Mouse (Mus musculus): ENCODE results near the gene Gphn.

Gphn gene

DNA sequence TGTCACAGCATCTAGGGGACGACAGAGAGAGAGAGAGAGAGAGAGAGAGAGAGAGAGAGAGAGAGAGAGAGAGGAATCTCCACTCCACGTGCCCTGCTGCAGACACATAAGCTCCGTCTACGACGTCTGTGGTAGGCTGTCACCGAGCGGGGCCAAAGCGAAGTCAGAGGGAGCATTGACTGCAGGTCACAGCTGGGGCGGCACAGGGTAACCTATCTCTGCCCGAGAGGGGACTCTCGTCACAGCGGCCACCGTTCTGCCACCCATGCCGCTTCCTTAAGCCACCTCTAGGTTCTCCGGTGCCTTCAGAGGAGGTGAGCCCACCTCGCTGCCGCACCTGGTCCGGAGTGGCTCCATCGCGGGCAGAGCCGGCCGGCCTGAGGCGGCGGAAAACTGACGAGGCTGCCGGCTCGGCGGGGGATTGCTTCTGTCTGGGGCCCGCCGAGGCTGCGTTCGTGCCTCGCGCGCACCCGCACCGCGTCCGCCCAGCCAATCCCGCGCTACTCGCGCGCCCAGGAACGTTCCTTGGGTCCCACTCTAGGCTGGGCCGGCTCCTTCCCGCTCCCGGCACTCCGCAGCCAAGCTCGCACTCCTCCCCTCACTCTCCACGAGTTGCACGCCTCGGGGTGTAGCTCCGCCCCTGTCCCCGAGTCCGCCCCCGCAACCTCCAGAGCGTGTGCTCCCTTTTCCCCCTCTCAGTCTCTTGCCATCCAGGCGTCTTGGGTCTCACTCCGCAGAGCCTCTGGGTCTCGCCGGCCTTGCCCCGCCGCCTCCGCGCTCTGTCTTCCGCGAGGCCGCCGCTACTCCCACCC is at the start of gene Gphn:
Gene Gphn, plus strand, starts transcription at position 673 of the 812 bp plus-strand sequence.
- peak; percentile 89 to 91 for DNase-seq (ENCODE audit: low spot score in 2 of 2)

DNA sequence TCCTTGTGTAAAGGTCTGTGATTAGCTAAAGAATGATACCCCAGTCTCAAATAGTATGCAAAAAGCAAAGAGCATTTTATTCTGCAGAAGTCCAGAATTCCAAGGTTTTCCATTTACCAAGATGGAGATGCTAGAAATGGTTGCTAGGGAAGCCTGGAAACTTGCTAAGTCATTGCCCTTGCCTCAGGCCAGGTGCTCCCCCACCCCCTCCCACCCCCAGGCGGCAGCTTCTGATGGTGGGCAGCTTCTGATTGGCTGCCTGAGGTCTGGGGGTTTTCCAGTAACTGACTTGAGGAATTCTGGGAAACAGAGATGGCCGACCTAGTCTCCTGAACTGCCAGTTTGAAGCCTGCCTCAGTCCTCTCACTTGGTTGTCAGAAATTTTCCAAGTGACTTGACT is 44.7 kb upstream of the Gphn start:
- DNase-seq (ENCODE audit: low spot score in 2 of 2): no peak

DNA sequence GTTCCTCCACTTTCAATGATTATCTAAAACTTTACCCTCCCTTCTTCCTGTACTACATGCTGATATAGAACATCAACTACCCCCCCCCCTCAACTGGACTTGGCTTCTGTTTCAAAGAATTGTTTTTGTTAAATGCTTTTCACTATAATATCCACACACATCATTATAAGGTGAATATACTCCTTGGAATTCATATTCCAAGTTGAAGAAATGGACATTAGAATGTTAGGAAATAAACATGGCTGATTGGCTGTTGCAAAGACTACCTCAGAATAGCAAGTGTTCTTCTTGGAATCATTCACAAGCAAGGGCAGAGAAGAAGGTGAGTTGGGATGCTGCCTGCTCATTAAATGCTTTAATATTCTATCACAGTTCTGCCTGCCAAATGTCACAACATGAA is 32.2 kb upstream of the Gphn start, which contains the start of gene Gm6657:
Gene Gm6657, plus strand, starts transcription at position 301 of the 400 bp plus-strand sequence.
- no peak for DNase-seq (ENCODE audit: low spot score in 2 of 2)

DNA sequence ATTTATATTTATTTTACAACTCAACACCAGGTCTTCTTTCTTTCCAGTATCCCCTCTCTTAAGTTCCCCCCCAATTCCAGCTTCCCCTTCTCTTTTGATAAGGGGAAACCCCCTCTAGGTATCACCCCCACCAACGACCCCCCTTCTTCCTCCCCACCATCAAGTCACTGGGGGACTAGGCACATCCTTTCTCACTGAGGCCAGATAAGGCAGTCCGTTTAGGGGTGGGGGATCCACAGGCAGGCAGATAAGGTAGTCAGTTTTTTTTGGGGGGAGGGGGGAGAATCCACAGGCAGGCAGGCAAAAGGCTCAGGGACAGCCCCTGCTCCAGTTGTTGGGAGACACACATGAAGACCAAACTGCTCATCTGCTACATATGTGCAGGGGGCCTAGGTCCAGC is 30.8 kb upstream of the Gphn start:
- no peak for DNase-seq (ENCODE audit: low spot score in 2 of 2)

DNA sequence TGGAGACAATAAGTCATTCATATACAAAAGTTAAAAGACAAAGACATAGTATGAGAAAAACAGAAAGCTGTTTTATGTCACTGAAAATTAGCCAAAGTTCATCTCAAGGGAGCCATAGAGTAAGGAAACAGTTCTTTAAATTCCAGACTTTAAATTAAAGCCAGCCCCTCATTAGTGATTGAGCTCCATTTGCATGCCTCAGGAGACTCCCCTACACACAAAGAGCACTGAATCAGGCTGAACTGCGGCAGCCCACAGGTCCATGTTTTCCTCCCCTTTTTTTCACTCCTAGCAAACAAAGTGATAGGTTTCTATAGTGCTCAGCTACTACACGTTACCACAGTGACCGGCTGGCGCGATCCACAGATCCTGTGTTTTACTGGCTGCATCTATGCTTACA is 22.5 kb upstream of the Gphn start:
- DNase-seq (ENCODE audit: low spot score in 2 of 2): no peak

DNA sequence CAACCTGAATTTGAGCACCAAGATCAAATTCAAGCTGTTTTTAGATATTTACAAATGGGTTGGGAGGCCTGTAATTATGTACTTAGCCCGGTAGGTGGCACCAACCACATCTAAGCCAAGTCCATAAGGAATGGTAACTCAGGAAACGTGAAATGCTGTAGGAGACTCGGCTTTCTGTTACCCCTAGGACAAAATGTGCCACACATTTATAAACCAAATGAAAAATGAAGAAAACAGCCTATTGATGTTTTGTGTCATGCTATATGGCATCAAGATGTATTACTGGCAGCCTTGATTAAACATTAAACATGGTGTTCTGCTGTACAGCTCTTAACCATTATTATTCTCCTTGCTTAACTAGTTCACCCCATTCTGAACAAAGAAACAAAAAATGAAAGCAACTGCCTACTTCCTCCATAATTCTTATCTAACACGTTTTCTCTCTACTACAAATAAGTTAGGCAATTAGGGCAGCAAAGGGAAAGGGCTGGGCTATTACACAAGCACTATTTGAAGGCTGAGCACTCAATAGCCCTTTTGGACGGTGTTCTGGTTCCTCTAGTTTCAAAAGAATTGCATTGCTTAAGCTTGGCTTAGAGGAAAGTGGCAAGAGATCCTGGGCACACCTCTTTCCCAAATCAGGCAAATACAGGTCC is 20.1 kb upstream of the Gphn start:
- DNase-seq (ENCODE audit: low spot score in 2 of 2): peak; percentile 3 to 18

DNA sequence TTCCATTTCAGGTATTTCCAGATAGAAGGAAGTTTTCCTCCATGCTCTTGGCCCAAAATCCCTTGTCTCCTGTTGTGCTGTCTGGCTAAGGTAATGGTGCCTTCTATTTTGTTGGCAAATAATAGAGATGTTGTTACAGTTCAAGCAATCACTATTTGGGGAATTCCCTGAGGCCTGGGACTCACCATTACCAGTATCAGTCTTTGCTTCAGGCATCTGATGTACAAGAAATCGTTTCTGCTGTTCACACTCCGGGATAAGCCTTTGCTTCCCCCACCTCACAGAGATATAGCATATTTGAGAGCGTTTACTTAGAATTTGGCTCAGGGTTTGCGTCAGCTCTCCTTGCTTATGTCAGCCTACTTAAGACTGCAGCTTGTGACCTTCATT is 19.6 kb upstream of the Gphn start:
- no peak for DNase-seq (ENCODE audit: low spot score in 2 of 2)

DNA sequence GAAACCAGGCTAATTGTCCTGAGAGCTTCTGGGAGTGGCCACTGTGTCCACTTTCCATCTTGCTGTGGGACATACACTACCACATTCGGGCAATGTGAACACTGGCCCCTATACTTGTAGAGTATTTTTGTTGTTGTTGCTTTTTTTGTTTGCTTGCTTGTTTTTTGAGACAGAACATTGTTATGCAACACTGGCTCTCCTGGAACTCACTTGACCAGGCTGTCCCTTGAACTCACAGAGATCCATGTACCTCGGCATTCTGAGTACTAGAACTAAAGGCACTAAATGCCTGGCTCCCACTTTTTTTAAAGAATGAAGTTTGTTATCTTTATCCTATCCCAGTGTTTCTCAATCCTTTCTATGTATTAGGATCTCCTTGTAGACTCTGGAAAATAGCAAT is 16.3 kb upstream of the Gphn start:
- no peak for DNase-seq (ENCODE audit: low spot score in 2 of 2)

DNA sequence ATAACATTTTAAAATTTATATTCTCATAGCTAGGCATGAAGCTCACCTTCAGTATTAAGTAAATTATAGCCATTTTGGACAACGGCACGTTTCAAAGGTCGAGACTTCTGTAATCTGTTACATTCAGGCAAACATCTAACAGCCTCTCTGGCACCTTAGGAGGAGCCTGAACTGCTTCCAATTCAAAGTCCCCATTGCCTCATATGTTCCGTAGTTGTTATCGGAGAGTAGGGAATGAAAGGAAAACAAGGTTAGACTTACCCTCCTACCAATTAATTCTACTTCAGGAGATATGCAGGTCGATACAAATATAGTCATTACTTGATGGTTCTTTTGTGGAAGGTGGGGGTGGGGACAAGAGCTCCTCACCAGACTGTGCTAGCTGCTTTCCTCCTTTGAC is 10.7 kb upstream of the Gphn start:
- no peak for DNase-seq (ENCODE audit: low spot score in 2 of 2)

DNA sequence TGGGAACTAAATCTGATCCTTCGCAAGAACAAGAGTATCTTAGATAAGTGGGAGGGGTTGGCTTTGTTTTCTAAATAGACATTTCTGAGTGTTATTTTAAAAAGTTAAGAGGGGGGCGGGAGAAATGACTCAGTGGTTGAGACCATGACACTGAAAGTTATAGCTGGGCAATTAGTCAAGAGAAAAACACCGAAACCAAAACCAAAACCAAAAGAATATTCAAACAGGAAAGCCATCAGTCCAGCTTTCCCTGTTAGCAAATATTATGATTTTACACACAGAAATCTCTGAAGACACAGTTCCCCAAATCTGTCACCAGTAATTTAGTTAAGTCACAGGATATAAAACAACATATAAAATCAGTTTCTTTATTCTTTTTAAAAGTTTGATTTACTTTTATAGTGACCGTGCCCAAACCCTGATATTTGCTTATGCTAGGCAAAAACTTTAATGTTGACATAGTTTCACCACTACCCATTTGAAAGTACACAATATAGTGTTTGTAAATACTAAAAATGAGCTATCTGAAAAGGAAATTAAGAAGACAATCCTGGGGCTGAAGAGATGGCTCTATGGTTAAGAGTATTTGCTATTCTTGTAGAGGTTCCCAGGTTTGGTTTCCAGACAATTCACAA is 6.9 kb upstream of the Gphn start:
- no peak for DNase-seq (ENCODE audit: low spot score in 2 of 2)

DNA sequence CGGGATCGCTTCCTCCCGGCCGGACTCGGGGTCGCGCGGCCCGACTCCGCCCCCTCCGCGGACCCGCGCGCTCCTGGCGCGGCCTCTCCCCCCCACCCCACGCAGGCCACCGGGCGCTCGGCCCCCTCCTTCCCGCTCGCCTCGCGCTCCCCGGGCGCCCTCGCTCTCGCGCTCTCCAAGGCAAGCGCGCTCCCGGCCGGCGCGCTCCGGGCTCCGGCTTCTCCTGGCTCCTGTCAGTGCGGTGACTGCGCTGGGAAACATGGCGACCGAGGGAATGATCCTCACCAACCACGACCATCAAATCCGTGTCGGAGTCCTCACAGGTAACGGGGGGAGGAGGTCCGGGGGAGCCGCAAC is 318 bp downstream of the Gphn start:
- peak; percentile 79 to 80 for DNase-seq (ENCODE audit: low spot score in 2 of 2)

DNA sequence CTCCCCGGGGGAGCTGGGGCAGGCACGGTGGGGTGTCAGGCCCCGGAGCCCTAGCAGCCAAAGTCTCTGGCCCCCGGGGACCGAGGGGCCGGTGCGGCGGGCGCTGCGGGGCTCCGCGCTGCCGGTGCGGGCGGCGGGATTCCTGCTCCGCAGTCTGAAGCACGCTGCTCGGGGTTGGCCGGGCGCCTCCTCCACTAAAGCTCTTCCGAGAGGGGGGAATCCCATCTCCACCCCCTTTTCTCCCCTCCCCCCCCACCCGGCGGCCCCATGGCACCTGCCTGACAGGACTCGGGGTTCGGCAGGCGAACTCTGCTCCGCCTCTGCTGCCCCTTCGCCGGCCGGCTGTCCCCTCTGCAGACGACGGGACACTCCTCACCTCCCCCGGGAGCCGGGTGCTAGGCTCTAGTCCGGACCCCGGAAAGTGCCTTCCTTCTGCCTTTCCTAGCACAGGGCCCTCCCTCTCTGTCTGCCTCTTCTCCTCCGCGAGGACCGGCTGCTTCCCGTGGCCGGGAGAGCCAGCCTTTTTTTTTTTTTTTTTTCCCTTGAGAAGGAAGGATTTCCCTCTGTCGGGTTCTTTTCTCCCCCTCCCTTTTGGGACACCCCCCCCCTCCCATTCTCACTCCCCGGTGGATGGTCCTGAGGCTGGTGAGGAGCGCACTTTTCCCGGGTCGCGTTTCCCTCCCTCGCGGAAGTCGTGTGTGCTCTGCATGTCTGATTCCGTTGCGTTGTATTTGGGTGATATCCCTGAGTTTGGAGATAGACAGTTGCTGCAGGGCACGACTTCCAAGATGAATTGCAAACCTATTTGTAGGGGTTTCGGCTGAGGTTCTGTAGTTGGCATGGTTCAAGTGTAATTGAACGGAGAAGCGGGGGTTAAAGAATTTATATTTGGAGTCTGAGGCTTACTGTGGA is 1.1 kb downstream of the Gphn start:
- DNase-seq (ENCODE audit: low spot score in 2 of 2): peak; percentile 30 to 32

DNA sequence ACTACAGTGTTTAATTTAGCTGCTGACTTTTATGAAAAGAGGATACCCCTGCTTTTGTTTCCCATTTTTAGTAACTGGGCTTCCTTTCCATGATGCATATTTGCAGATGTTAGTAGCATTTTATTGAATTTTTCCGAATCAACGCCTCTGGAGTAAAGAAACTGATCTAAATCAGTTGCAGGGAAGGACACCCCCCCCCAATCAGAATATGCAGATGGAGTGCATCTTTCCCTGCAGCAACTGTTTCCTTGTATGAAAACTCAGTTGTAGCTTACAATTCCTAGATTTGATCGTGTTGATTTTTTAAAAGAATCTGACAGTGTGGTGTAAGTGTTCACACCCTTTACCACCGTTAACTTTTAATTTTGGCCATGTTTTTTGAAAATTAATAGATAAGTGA is 2.0 kb downstream of the Gphn start:
- DNase-seq (ENCODE audit: low spot score in 2 of 2): no peak

DNA sequence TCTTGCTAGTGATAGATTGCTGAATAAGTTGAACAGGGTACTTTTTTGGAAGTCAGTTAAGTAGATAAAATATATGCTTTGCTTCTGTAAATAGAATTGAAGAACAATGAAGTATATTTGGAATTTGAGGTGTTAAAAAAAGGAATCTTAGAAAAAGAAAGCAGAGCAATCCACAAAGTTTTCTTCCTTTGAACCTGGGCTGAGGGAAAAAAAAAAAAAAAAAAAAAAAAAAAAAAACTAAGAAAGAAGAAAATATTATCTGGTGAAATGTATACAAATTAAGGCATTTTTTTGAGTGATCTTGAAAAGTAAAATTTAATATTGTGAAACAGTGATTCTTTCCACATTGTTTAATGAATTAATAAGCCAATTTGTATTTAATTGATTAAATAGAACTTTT is 6.4 kb downstream of the Gphn start:
- DNase-seq (ENCODE audit: low spot score in 2 of 2): no peak

DNA sequence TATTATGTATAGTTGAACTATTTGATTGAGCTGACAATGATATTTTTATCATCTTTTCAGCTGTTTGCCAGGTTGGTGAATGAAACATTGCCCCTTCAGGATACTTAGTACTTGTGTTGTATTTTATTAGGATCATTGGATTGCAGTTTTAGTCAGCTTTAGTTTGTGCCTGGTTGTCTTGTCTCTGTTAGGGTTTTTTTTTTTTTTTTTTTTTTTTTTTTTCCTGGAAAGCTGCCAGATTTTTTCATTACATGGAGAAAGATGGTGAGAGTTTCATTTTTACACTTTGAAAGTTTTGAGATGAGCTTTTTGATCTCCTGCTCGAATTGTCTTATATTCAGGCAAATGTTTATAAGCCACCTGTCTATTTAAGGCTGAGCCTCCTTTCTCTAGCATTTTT is 22.2 kb downstream of the Gphn start:
- DNase-seq (ENCODE audit: low spot score in 2 of 2): no peak

DNA sequence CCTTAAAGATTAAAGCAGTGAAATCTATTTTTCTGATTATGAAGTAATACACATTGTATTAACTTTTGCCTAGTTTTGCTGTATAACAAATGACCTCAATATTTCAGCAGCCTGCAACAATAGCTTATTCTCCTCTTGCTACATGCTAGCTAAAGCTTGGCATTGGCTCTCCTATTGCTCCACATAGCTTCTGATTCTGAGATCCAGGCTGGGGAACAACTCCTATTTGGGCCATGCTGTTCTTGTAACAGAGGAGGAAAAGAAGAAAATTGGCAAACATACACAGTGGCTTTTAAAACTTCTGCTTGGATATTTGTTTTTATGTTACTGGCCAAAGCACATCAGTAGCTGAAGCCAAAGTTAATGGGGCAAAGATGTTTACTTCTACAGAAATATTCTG is 23.0 kb downstream of the Gphn start:
- DNase-seq (ENCODE audit: low spot score in 2 of 2): no peak

DNA sequence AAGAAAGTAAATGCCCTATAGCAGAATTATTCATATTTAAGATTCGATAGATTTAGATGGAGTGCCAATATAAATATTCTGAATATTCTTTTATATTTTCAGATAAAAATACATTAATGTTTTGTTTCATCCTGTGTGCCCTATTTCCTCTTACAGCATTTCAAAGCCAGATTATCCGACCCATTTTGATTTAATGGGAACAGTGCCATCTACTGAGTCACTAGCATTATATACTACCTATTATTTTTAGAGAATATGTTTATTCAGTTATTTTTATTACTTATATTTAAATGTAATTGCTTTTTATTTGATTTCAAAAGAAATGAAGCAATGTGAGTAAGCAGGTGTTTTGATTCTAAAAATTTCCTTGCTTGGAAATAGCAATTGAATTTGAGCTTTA is 51.2 kb downstream of the Gphn start:
- DNase-seq (ENCODE audit: low spot score in 2 of 2): no peak

DNA sequence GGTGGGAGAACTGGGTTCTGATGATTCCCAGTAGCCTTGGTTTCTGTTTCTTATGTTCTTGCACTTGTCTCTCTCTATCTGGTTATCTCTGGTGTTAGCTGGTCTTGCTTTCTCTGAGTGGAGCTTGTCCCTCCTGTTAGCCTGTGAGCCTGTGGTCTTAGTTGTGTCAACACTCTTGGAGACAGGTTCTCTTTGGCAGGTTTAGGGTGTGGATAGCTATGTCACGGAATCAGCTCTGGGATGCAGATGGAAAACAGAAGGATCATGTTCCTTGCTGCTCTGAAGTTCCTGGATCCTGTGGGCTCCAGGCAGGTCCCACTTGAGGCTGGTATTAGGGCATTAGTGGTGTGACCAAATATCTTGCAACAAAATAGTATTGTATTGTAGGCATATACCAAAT is 64.2 kb downstream of the Gphn start:
- DNase-seq (ENCODE audit: low spot score in 2 of 2): no peak

DNA sequence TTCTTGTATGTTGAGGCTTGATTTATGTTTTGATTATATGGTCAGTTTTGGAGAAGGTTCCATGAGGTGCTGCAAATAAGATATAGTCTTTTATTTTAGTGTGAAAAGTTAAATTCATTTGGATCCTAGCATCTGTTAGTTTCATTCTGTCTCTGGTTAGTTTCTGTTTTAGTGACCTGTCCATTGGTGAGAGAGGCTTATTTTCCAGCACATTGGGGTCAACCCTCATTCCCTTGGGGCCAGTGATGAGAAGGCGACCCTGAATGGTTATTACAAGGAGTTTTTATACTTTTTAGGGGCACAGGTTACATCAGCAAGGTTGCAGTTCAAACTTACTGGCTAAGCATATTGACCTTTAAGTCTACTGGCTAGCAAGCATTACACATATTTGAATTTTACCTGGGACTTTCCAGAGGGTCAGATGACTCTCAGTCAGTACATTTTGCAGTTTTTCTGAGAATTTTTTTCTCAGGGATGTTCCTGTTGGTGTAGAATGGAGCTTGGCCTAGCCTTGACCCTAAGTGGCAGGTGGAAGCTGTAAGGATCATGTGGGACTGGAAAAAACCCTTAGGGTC is 72.7 kb downstream of the Gphn start:
- DNase-seq (ENCODE audit: low spot score in 2 of 2): no peak

DNA sequence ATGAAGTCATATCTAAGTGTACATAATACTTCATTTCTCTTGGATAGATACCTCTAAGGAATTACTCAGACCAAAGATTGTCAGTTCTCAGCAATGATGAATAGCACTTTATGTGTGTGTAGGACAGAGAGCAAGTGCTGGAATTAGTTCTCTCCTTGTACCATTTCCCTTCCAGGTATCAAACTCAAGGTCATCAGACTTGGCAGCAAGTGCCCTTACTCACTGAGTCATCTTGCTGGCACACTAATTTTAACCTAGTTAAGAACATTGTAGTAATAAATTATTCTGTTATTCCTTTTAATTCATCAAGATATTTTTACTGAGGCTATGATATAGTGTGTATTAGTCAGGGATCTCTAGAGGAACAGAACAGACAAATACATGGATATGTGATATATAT is 88.9 kb downstream of the Gphn start:
- DNase-seq (ENCODE audit: low spot score in 2 of 2): no peak

DNA sequence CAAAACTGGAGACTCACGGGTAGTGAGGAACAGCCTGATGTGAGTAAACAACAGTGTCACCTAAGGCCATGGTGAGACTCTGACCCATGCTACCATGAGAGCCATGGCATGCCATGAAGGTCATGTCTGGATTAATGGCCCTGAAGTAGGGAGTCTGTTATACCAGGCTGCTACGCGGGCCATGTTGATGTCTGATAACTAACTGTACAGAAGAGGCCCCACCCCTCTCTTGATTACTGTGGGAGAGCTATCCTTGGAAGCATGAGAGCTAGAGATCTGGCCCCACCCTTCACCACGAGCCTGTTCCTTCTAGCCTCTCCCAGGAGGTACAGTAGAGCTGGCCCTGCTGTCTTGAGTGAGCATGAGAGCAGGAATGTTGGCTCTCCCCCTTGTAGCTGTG is 101.8 kb downstream of the Gphn start:
- DNase-seq (ENCODE audit: low spot score in 2 of 2): no peak

DNA sequence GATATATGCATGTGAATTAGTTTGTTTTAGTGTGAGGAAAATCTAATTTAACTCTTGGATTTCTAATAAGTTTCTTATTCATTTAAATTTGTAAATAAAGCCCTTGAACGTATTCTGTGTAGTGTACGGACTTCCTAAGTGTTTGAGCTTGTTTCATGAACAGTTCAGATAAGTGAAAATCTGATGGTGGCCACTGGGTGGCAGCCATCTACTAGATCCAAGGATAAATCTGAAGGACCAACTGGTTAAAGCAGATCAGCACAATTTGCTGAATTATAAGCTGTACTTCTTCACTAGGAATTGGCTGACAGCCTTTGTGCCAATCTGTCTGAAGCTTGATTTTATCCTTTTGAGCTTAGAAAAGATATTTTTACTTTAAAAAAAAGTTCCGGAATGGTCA is 105.9 kb downstream of the Gphn start:
- peak; percentile 52 to 73 for DNase-seq (ENCODE audit: low spot score in 2 of 2)

All from right cerebral cortex, postnatal 36 days (tissue).